Mouse (Mus musculus): ENCODE measurements around the gene Lss. TPM values are rescaled to one million over a fixed set of nuclear protein-coding genes. Genes with fewer than 3 reads are reported as not detected.

Gene Lss
- total and polyA plus RNA-seq, 3 experiments: 26.3 to 28.3 (median 27.5) TPM

GRCm38 (mm10) chr10:76561972-76562371 is 30.6 kb downstream of the Lss start, which contains the start of gene Spatc1l:
TSS of gene Spatc1l (plus strand) at chr10:76562272.
- Histone ChIP-seq H3K36me3 (ENCODE audit: control insufficient read depth in 1 of 2, insufficient read depth in 2 of 2, low read length in 2 of 2) (no peaks in the 10 kb centered on the region), H3K9me3 (replicated peaks; ENCODE audit: insufficient read depth, low read length) (no peaks in the 10 kb centered on the region), H3K27ac (ENCODE audit: control insufficient read depth, low read depth, low read length) (no peak within 1 kb of the TSS), H3K4me1 (ENCODE audit: control insufficient read depth in 1 of 2, insufficient read depth in 2 of 2, low read length in 2 of 2) (no peaks in the 10 kb centered on the region), H3K27me3 (ENCODE audit: control insufficient read depth in 1 of 2, insufficient read depth in 2 of 2, low read length in 2 of 2) (no peaks in the 10 kb centered on the region; a peak in 2 of 4 replicates), H3K9ac (ENCODE audit: control insufficient read depth, low read depth, low read length, poor library complexity, severe bottlenecking) (no peak within 1 kb of the TSS), H3K4me3 (ENCODE audit: control insufficient read depth in 1 of 2, insufficient read depth in 1 of 2, low read depth in 2 of 2, low read length in 2 of 2) (no peak within 1 kb of the TSS), H3K79me2 (ENCODE audit: control insufficient read depth, insufficient read depth, low read length, poor library complexity) (no peaks in the 10 kb centered on the region)
- DNase-seq (ENCODE audit: low read depth, low spot score): no peak
- no peak for TF ChIP-seq ELF1 (IDR thresholded peaks at IDR 0.05; ENCODE audit: low read depth, low read length)
- TF ChIP-seq SMC3 (IDR thresholded peaks at IDR 0.05; ENCODE audit: low read depth, low read length): no peak
- TF ChIP-seq HCFC1 (IDR thresholded peaks at IDR 0.05; ENCODE audit: low read depth, low read length): no peak
- no peak for TF ChIP-seq CTCF (IDR thresholded peaks at IDR 0.05 in 2 of 3, conservative IDR thresholded peaks at IDR 0.05 in 1 of 3; ENCODE audit: control insufficient read depth in 1 of 3, insufficient read depth in 1 of 3, low read depth in 2 of 3, low read length in 3 of 3, poor library complexity in 1 of 3, severe bottlenecking in 1 of 3)
- TF ChIP-seq MAZ (IDR thresholded peaks at IDR 0.05; ENCODE audit: low read depth, low read length): no peak
- no peak for TF ChIP-seq RCOR1 (IDR thresholded peaks at IDR 0.05; ENCODE audit: low read depth, low read length)
- no peak for TF ChIP-seq RAD21 (IDR thresholded peaks at IDR 0.05; ENCODE audit: low read depth, low read length)
- TF ChIP-seq MYB (IDR thresholded peaks at IDR 0.05; ENCODE audit: low read depth, low read length): no peak
- TF ChIP-seq GATA1 (IDR thresholded peaks at IDR 0.05; ENCODE audit: low read depth, low read length): no peak
- TF ChIP-seq ZKSCAN1 (IDR thresholded peaks at IDR 0.05; ENCODE audit: low read depth, low read length): no peak
- no peak for TF ChIP-seq MYC (IDR thresholded peaks at IDR 0.05; ENCODE audit: low read depth, low read length)
- no peak for TF ChIP-seq TCF12 (IDR thresholded peaks at IDR 0.05; ENCODE audit: low read depth, low read length)
- TF ChIP-seq NRF1 (IDR thresholded peaks at IDR 0.05; ENCODE audit: insufficient read depth, low read depth, low read length, poor library complexity, severe bottlenecking): no peak
- no peak for TF ChIP-seq ZMIZ1 (IDR thresholded peaks at IDR 0.05; ENCODE audit: low read depth, low read length)
- TF ChIP-seq POLR2AphosphoS5 (IDR thresholded peaks at IDR 0.05; ENCODE audit: borderline replicate concordance, low read depth, low read length): no peak
- TF ChIP-seq POLR2AphosphoS2 (IDR thresholded peaks at IDR 0.05; ENCODE audit: low read length): no peak
- no peak for TF ChIP-seq ETS1 (IDR thresholded peaks at IDR 0.05; ENCODE audit: low read depth, low read length)
- no peak for TF ChIP-seq KAT2A (conservative IDR thresholded peaks at IDR 0.05; ENCODE audit: low read depth, low read length)

GRCm38 (mm10) chr10:76569996-76570685 is 38.8 kb downstream of the Lss start:
- H3K27me3 ChIP-seq (ENCODE audit: control insufficient read depth in 1 of 2, insufficient read depth in 2 of 2, low read length in 2 of 2): peaks cover 0 to 2% of the 10 kb centered on the region in 2 experiments; a peak in 2 of 4 replicates
- DNase-seq (ENCODE audit: low read depth, low spot score): no peak
- H3K27ac ChIP-seq (ENCODE audit: control insufficient read depth, low read depth, low read length): no peak overlapping the region
- 0 out of 4 replicates have a peak, but pooled peaks cover 0 to 3% of the 10 kb centered on the region in 2 experiments for H3K4me1 ChIP-seq (ENCODE audit: control insufficient read depth in 1 of 2, insufficient read depth in 2 of 2, low read length in 2 of 2)
- H3K9me3 ChIP-seq (replicated peaks; ENCODE audit: insufficient read depth, low read length): no peaks in the 10 kb centered on the region
- no peaks in the 10 kb centered on the region for H3K36me3 ChIP-seq (ENCODE audit: control insufficient read depth in 1 of 2, insufficient read depth in 2 of 2, low read length in 2 of 2)
- H3K4me3 ChIP-seq (ENCODE audit: control insufficient read depth in 1 of 2, insufficient read depth in 1 of 2, low read depth in 2 of 2, low read length in 2 of 2): no peak overlapping the region
- TF ChIP-seq TAL1 (IDR thresholded peaks at IDR 0.05; ENCODE audit: low read length) (no peak), USF1 (IDR thresholded peaks at IDR 0.05; ENCODE audit: low read depth, low read length) (no peak), TCF12 (IDR thresholded peaks at IDR 0.05; ENCODE audit: low read depth, low read length) (no peak), ELF1 (IDR thresholded peaks at IDR 0.05; ENCODE audit: low read depth, low read length) (no peak), MYC (IDR thresholded peaks at IDR 0.05; ENCODE audit: low read depth, low read length) (no peak), GATA1 (IDR thresholded peaks at IDR 0.05; ENCODE audit: low read depth, low read length) (no peak), EP300 (IDR thresholded peaks at IDR 0.05; ENCODE audit: low read depth in 1 of 2, low read length in 2 of 2) (no peak), CTCF (IDR thresholded peaks at IDR 0.05 in 2 of 3, conservative IDR thresholded peaks at IDR 0.05 in 1 of 3; ENCODE audit: control insufficient read depth in 1 of 3, insufficient read depth in 1 of 3, low read depth in 2 of 3, low read length in 3 of 3, poor library complexity in 1 of 3, severe bottlenecking in 1 of 3) (no peak), MYB (IDR thresholded peaks at IDR 0.05; ENCODE audit: low read depth, low read length) (no peak), TBP (IDR thresholded peaks at IDR 0.05; ENCODE audit: low read depth, low read length) (no peak), ETS1 (IDR thresholded peaks at IDR 0.05; ENCODE audit: low read depth, low read length) (no peak), BHLHE40 (IDR thresholded peaks at IDR 0.05; ENCODE audit: borderline replicate concordance, low read depth, low read length) (no peak), ZMIZ1 (IDR thresholded peaks at IDR 0.05; ENCODE audit: low read depth, low read length) (no peak), JUND (IDR thresholded peaks at IDR 0.05; ENCODE audit: low read depth, low read length) (no peak), ZC3H11A (IDR thresholded peaks at IDR 0.05; ENCODE audit: low read depth, low read length) (no peak), SMC3 (IDR thresholded peaks at IDR 0.05; ENCODE audit: low read depth, low read length) (no peak), POLR2AphosphoS5 (IDR thresholded peaks at IDR 0.05; ENCODE audit: borderline replicate concordance, low read depth, low read length) (no peak), ZNF384 (IDR thresholded peaks at IDR 0.05; ENCODE audit: low read depth, low read length) (no peak)
- no peak overlapping the region for H3K9ac ChIP-seq (ENCODE audit: control insufficient read depth, low read depth, low read length, poor library complexity, severe bottlenecking)
- no peaks in the 10 kb centered on the region for H3K79me2 ChIP-seq (ENCODE audit: control insufficient read depth, insufficient read depth, low read length, poor library complexity)
